Mouse (Mus musculus): ENCODE data around the gene Tpx2. TPM values are rescaled to one million over a fixed set of nuclear protein-coding genes. Genes with fewer than 3 reads are reported as not detected.

The Tpx2 gene
- polyA plus RNA-seq, 1 experiment: 26.3 TPM

GRCm38 (mm10) chr2:152887230-152887629 is 39.5 kb downstream of the Tpx2 start:
- no peak for TF ChIP-seq TCF3 (IDR thresholded peaks at IDR 0.05; ENCODE audit: insufficient read length, low read depth)
- no peak for TF ChIP-seq USF1 (IDR thresholded peaks at IDR 0.05; ENCODE audit: low read depth)
- no peak for TF ChIP-seq E2F4 (IDR thresholded peaks at IDR 0.05; ENCODE audit: insufficient read depth)
- no peak for TF ChIP-seq MYOD1 (IDR thresholded peaks at IDR 0.05; ENCODE audit: control insufficient read depth in 1 of 3, insufficient read length in 2 of 3, low read depth in 2 of 3)
- TF ChIP-seq POLR2AphosphoS2 (IDR thresholded peaks at IDR 0.05; ENCODE audit: insufficient read length, low read depth): no peak
- TF ChIP-seq TCF12 (IDR thresholded peaks at IDR 0.05; ENCODE audit: insufficient read depth, poor library complexity, severe bottlenecking): no peak
- TF ChIP-seq POLR2A (IDR thresholded peaks at IDR 0.05; ENCODE audit: insufficient read length, low read depth): no peak
- TF ChIP-seq SRF (IDR thresholded peaks at IDR 0.05; ENCODE audit: control insufficient read depth, insufficient read length, low read depth): no peak
- TF ChIP-seq MYOG (IDR thresholded peaks at IDR 0.05; ENCODE audit: control insufficient read depth in 1 of 3, insufficient read depth in 1 of 3, insufficient read length in 2 of 3, low read depth in 2 of 3): no peak
- no peak for TF ChIP-seq REST (IDR thresholded peaks at IDR 0.05; ENCODE audit: insufficient read depth, insufficient read length)
- no peak for TF ChIP-seq MAX (IDR thresholded peaks at IDR 0.05; ENCODE audit: low read depth)
- TF ChIP-seq CEBPB (IDR thresholded peaks at IDR 0.05; ENCODE audit: insufficient read depth, poor library complexity, severe bottlenecking): no peak
- Histone ChIP-seq H3K27me3 (ENCODE audit: control insufficient read depth, insufficient read depth, insufficient read length) (no peaks in the 10 kb centered on the region), H3K4me2 (ENCODE audit: low read depth) (no peak overlapping the region), H3K79me2 (ENCODE audit: control insufficient read depth, insufficient read depth) (no peaks in the 10 kb centered on the region), H3K4me3 (no peak overlapping the region), H3ac (ENCODE audit: control insufficient read depth, insufficient read length) (no peak overlapping the region), H3K36me3 (ENCODE audit: control insufficient read depth, insufficient read depth) (peaks cover 68% of the 10 kb centered on the region)

- no peaks in the 10 kb centered on the region for H3K27me3 ChIP-seq (ENCODE audit: control insufficient read depth, insufficient read depth, insufficient read length)
- no peak overlapping the region for H3K4me2 ChIP-seq (ENCODE audit: low read depth)
- TF ChIP-seq POLR2AphosphoS2 (IDR thresholded peaks at IDR 0.05; ENCODE audit: insufficient read length, low read depth) (no peak), CEBPB (IDR thresholded peaks at IDR 0.05; ENCODE audit: insufficient read depth, poor library complexity, severe bottlenecking) (no peak), USF1 (IDR thresholded peaks at IDR 0.05; ENCODE audit: low read depth) (no peak)
- no peak overlapping the region for H3K4me3 ChIP-seq
- H3K36me3 ChIP-seq (ENCODE audit: control insufficient read depth, insufficient read depth): peaks cover 66% of the 10 kb centered on the region
- no peaks in the 10 kb centered on the region for H3K79me2 ChIP-seq (ENCODE audit: control insufficient read depth, insufficient read depth)
- H3ac ChIP-seq (ENCODE audit: control insufficient read depth, insufficient read length): no peak overlapping the region
These were observed 41.0 kb downstream of the Tpx2 start for GRCm38 (mm10) chr2:152888774-152889173.

GRCm38 (mm10) chr2:152895834-152896233 is 48.1 kb downstream of the Tpx2 start:
- Histone ChIP-seq H3K27me3 (ENCODE audit: control insufficient read depth, insufficient read depth, insufficient read length) (no peaks in the 10 kb centered on the region), H3K4me2 (ENCODE audit: low read depth) (no peak overlapping the region), H3ac (ENCODE audit: control insufficient read depth, insufficient read length) (no peak overlapping the region), H3K36me3 (ENCODE audit: control insufficient read depth, insufficient read depth) (peaks cover 28% of the 10 kb centered on the region), H3K4me3 (no peak overlapping the region), H3K79me2 (ENCODE audit: control insufficient read depth, insufficient read depth) (no peaks in the 10 kb centered on the region)
- peak; percentile 52 for TF ChIP-seq POLR2AphosphoS2 (IDR thresholded peaks at IDR 0.05; ENCODE audit: insufficient read length, low read depth)
- TF ChIP-seq TCF12 (IDR thresholded peaks at IDR 0.05; ENCODE audit: insufficient read depth, poor library complexity, severe bottlenecking): no peak

DNA sequence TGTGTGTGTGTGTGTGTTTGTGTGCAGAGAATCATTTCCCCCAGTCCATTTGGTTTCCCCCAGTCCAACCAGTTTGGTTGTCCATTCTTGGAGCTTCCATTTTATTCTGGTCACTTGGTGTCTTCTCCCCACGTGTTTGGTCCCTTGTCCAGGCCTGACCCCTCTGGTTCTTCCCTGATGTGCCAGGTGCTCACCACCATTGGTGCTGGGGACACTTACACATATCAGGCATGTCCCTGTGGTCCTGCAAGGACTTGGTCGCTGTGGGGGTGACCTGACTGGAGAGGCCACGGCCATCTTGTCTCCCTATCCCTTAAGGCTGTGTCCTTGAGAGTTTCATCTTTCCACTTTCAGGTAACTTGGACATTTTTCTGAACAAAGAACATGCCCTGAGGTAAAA is 49.2 kb downstream of the Tpx2 start:
- Histone ChIP-seq H3K4me2 (ENCODE audit: low read depth) (no peak overlapping the region), H3ac (ENCODE audit: control insufficient read depth, insufficient read length) (no peak overlapping the region), H3K4me3 (no peak overlapping the region), H3K79me2 (ENCODE audit: control insufficient read depth, insufficient read depth) (no peaks in the 10 kb centered on the region), H3K36me3 (ENCODE audit: control insufficient read depth, insufficient read depth) (peaks cover 21% of the 10 kb centered on the region), H3K27me3 (ENCODE audit: control insufficient read depth, insufficient read depth, insufficient read length) (no peaks in the 10 kb centered on the region)
- peak; percentile 52 for TF ChIP-seq POLR2AphosphoS2 (IDR thresholded peaks at IDR 0.05; ENCODE audit: insufficient read length, low read depth)
- no peak for TF ChIP-seq MAX (IDR thresholded peaks at IDR 0.05; ENCODE audit: low read depth)
- TF ChIP-seq MYOD1 (IDR thresholded peaks at IDR 0.05; ENCODE audit: control insufficient read depth in 1 of 3, insufficient read length in 2 of 3, low read depth in 2 of 3): no peak

DNA sequence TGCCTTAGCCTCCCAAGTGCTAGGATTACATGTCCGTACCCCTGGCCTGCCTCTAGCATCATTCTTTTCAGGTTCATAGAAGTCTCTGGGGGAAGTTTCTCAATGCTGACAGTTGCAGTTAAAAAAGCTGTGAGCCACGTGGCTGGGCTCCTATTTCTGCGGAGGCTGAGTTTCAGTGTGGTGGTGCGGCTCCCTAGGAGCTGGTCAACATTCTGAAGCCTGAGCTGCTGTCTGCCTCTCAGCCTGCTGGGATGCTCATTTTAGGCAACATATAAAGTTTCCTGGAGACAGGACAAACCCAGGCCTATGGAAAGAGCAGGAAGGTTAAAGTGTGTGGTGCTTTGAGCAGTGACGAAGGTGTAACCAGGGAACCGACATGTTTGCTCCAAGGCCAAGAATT is 51.2 kb downstream of the Tpx2 start:
- Histone ChIP-seq H3K4me2 (ENCODE audit: low read depth) (no peak overlapping the region), H3K4me3 (no peak overlapping the region), H3ac (ENCODE audit: control insufficient read depth, insufficient read length) (no peak overlapping the region), H3K36me3 (ENCODE audit: control insufficient read depth, insufficient read depth) (peaks cover 8% of the 10 kb centered on the region), H3K79me2 (ENCODE audit: control insufficient read depth, insufficient read depth) (no peaks in the 10 kb centered on the region), H3K27me3 (ENCODE audit: control insufficient read depth, insufficient read depth, insufficient read length) (no peaks in the 10 kb centered on the region)
- no peak for TF ChIP-seq SRF (IDR thresholded peaks at IDR 0.05; ENCODE audit: control insufficient read depth, insufficient read length, low read depth)
- no peak for TF ChIP-seq MAX (IDR thresholded peaks at IDR 0.05; ENCODE audit: low read depth)

DNA sequence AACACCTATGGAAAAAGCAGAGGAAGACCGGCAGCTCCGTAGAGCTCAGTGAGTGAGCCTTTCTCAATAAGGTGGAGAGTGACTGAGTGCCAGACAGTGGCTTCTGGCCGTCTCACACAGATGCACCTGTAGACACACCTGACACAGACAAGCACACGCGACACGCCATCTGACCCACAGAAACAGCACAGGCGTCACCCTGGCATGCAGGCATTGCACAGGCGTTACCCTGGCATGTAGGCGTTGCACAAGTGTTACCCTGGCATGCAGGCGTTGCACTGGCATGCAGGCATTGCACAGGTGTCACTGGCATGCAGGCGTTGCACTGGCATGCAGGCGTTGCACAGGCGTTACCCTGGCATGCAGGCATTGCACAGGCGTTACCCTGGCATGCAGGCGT is 53.5 kb downstream of the Tpx2 start:
- Histone ChIP-seq H3K4me2 (ENCODE audit: low read depth) (no peak overlapping the region), H3K27me3 (ENCODE audit: control insufficient read depth, insufficient read depth, insufficient read length) (no peaks in the 10 kb centered on the region), H3K36me3 (ENCODE audit: control insufficient read depth, insufficient read depth) (no peaks in the 10 kb centered on the region), H3K4me3 (no peak overlapping the region), H3K79me2 (ENCODE audit: control insufficient read depth, insufficient read depth) (no peaks in the 10 kb centered on the region), H3ac (ENCODE audit: control insufficient read depth, insufficient read length) (no peak overlapping the region)
- peak; percentile 66 for TF ChIP-seq POLR2AphosphoS2 (IDR thresholded peaks at IDR 0.05; ENCODE audit: insufficient read length, low read depth)
- peak in 1 of 3 experiments; percentile 14 for TF ChIP-seq MYOD1 (IDR thresholded peaks at IDR 0.05; ENCODE audit: control insufficient read depth in 1 of 3, insufficient read length in 2 of 3, low read depth in 2 of 3)
- no peak for TF ChIP-seq POLR2A (IDR thresholded peaks at IDR 0.05; ENCODE audit: insufficient read length, low read depth)
- TF ChIP-seq MYOG (IDR thresholded peaks at IDR 0.05; ENCODE audit: control insufficient read depth in 1 of 3, insufficient read depth in 1 of 3, insufficient read length in 2 of 3, low read depth in 2 of 3): peak in 1 of 3 experiments; percentile 59

Data from myocyte (in vitro differentiated cells).